Mouse (Mus musculus): ENCODE measurements around the gene Ankrd2.

GRCm38 (mm10) chr19:42000446-42000958 is 35.3 kb upstream of the Ankrd2 start:
- TF ChIP-seq GATA1 (IDR thresholded peaks at IDR 0.05; ENCODE audit: low read length): no peak
- TF ChIP-seq TAL1 (IDR thresholded peaks at IDR 0.05; ENCODE audit: low read length): no peak
